Mouse (Mus musculus): ENCODE measurements at regions not wholly inside any gene's neighbourhood (a gene's known extent, or its start where the extent isn't known, plus 50 kb on each side); places are given as distances from the start of the nearest gene placed in this dataset.

DNA sequence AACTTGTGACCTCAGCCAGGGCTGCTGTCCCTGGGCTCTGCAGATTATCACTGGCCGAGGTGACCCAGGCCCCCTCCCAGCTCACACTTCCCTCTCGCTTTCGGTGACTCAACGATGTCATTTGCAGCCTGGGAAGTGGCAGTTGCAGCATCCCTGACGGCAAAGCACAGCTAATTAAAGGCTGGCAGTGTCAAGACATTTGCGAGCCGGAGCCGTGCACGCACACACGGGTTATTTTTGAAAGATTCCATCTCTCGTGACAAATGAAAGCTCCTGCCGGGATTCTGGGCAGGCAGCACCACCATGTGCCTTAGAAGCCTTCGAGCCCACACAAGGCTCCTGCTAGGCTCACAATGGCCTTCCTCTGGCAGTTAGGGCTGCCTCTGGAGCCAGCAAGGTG, 164.7 kb upstream of the A430005L14Rik start:
- H3K9me3 ChIP-seq (ENCODE audit: control insufficient read depth, low read length): no peaks in the 10 kb centered on the region
- H3K27me3 ChIP-seq (replicated peaks; ENCODE audit: control insufficient read depth, insufficient read depth, low read length): no peaks in the 10 kb centered on the region
- H3K4me3 ChIP-seq (ENCODE audit: low read depth, low read length): no peak overlapping the region
- 39% methylated on average over 13 of the region's 13 CpGs for WGBS
- ATAC-seq (ENCODE audit: low read depth) (no peak), DNase-seq (ENCODE audit: low spot score) (no peak)
- no peak overlapping the region for H3K27ac ChIP-seq (replicated peaks; ENCODE audit: low read depth, low read length)
- H3K4me2 ChIP-seq (ENCODE audit: low read depth, low read length): no peak overlapping the region
- no peaks in the 10 kb centered on the region for H3K4me1 ChIP-seq (ENCODE audit: control insufficient read depth, insufficient read depth, low read length)
- H3K36me3 ChIP-seq (ENCODE audit: control insufficient read depth, insufficient read depth, low read length): no peaks in the 10 kb centered on the region
- H3K9ac ChIP-seq (ENCODE audit: low read depth, low read length): no peak overlapping the region

DNA sequence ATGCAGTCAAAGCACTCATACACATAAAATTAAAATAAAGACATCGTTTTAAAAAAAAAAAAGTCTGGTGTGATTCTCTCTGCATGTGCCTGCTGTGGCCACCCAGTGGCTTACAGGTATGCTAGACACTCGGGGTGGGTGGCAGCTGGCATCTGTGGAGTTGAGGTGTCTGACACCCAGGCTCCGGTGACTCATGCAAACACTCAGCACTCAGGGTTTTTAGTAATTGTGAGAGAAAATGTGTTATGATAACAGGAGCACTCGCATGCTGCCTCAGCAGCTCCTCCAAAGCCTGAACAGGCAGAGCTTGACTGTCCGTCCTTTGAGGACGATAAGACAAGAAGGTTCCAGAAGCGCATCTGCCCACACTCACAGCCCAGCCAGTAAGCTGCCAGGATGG, 159.0 kb upstream of the A430005L14Rik start:
- H3K9me3 ChIP-seq (ENCODE audit: control insufficient read depth, low read length): no peaks in the 10 kb centered on the region
- no peak overlapping the region for H3K27ac ChIP-seq (replicated peaks; ENCODE audit: low read depth, low read length)
- no peak for ATAC-seq (ENCODE audit: low read depth)
- no peaks in the 10 kb centered on the region for H3K36me3 ChIP-seq (ENCODE audit: control insufficient read depth, insufficient read depth, low read length)
- WGBS: 81% methylated on average over 7 of the region's 7 CpGs
- no peak overlapping the region for H3K9ac ChIP-seq (ENCODE audit: low read depth, low read length)
- no peak for DNase-seq (ENCODE audit: low spot score)
- no peak overlapping the region for H3K4me3 ChIP-seq (ENCODE audit: low read depth, low read length)
- H3K4me1 ChIP-seq (ENCODE audit: control insufficient read depth, insufficient read depth, low read length): no peaks in the 10 kb centered on the region
- no peaks in the 10 kb centered on the region for H3K27me3 ChIP-seq (replicated peaks; ENCODE audit: control insufficient read depth, insufficient read depth, low read length)
- no peak overlapping the region for H3K4me2 ChIP-seq (ENCODE audit: low read depth, low read length)

DNA sequence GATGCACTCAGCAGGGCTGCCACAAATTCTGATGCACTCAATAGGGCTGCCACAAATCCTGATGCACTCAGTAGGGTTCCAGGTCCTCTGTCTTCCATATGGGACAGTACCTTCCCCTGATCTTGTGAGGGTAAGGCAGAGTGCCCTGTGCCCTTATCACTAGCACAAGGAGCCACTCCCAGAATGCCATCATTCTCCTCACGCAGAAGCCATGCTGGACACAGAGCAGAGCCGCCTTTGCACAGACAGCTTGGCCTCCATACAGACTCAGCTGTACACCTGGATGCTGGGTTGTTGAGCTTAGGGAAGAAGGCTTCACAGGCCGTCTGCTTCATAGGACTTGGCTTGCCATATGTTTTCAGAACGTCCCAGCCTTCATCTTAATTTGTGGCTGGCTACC, 151.3 kb upstream of the A430005L14Rik start:
- peaks cover 16% of the 10 kb centered on the region; the same call in 1 of the 2 replicates for H3K27me3 ChIP-seq (replicated peaks; ENCODE audit: control insufficient read depth, insufficient read depth, low read length)
- 26% methylated on average over 4 of the region's 4 CpGs for WGBS
- H3K36me3 ChIP-seq (ENCODE audit: control insufficient read depth, insufficient read depth, low read length): no peaks in the 10 kb centered on the region
- ATAC-seq (ENCODE audit: low read depth) (no peak), DNase-seq (ENCODE audit: low spot score) (no peak)
- H3K4me1 ChIP-seq (ENCODE audit: control insufficient read depth, insufficient read depth, low read length): no peaks in the 10 kb centered on the region
- H3K27ac ChIP-seq (replicated peaks; ENCODE audit: low read depth, low read length): no peak overlapping the region
- H3K4me2 ChIP-seq (ENCODE audit: low read depth, low read length): no peak overlapping the region
- H3K4me3 ChIP-seq (ENCODE audit: low read depth, low read length): no peak overlapping the region
- H3K9me3 ChIP-seq (ENCODE audit: control insufficient read depth, low read length): no peaks in the 10 kb centered on the region
- H3K9ac ChIP-seq (ENCODE audit: low read depth, low read length): no peak overlapping the region; the same call in 1 of the 2 replicates

DNA sequence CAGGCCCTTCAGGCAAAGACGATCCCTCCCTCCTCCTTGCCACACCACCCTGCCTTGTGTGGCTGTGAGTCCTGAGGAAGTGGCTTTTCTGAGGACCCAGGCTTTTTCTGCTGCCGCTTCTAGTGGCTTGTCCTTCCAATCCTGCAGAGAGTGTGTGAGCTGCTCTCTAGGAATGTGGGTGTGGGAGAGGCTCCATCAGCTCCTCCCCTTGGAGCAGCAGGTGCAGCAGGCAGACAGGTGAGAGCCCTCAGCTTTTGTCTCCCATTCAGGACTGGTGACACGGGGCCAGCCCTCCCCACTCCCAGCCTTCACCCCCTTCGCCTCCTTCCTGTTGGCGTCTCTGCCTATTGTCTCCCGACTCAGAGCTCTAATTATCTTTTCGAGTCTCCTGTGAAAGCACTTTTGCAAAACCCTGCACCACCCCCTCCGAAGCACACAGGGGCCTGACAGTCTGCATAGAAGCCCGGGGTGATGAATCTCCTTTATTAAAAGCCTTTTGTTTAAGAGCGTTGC, 150.8 kb upstream of the A430005L14Rik start:
- Histone ChIP-seq H3K4me1 (ENCODE audit: control insufficient read depth, insufficient read depth, low read length) (no peaks in the 10 kb centered on the region), H3K4me3 (ENCODE audit: low read depth, low read length) (no peak overlapping the region), H3K27ac (replicated peaks; ENCODE audit: low read depth, low read length) (no peak overlapping the region), H3K9ac (ENCODE audit: low read depth, low read length) (no peak overlapping the region; the same call in 1 of the 2 replicates), H3K27me3 (replicated peaks; ENCODE audit: control insufficient read depth, insufficient read depth, low read length) (peaks cover 16% of the 10 kb centered on the region; the same call in 1 of the 2 replicates), H3K4me2 (ENCODE audit: low read depth, low read length) (peak overlapping the region; percentile 10; the same call in 1 of the 2 replicates), H3K9me3 (ENCODE audit: control insufficient read depth, low read length) (no peaks in the 10 kb centered on the region), H3K36me3 (ENCODE audit: control insufficient read depth, insufficient read depth, low read length) (no peaks in the 10 kb centered on the region)
- ATAC-seq (ENCODE audit: low read depth): peak; percentile 91
- 7% methylated on average over 10 of the region's 10 CpGs for WGBS
- DNase-seq (ENCODE audit: low spot score): peak; percentile 69

DNA sequence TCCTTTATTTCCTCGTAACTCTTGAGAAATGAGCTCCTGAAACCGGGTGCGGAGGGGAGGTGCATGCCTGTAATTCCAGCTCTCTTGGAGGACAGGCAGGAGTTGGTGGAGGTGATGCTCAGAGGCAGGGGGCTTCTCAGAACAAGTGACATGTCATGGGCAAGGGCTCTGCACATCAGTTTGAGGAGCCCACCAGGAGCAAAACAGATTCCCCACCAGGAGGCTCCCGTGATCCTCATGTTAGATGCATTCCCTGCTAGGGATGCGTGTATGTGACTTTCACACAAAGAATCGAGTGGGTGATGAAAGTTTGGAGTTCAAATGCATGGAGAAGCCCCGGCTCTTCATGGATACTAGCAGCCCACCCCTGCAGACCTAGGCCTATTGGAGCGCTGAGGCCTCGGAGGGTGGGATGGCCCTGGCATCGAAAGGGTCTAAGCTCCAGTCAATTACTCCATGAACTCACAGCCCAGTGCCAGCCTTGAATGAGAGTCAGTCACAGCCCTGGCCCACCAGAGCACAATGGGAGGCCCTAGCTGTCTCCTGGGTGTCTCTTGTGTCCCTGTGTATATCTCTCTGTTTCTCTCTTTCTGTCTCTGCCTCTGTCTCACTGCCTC, 150.1 kb upstream of the A430005L14Rik start:
- H3K4me3 ChIP-seq (ENCODE audit: low read depth, low read length): no peak overlapping the region
- no peak overlapping the region for H3K9ac ChIP-seq (ENCODE audit: low read depth, low read length)
- no peaks in the 10 kb centered on the region for H3K4me1 ChIP-seq (ENCODE audit: control insufficient read depth, insufficient read depth, low read length)
- H3K36me3 ChIP-seq (ENCODE audit: control insufficient read depth, insufficient read depth, low read length): no peaks in the 10 kb centered on the region
- H3K27me3 ChIP-seq (replicated peaks; ENCODE audit: control insufficient read depth, insufficient read depth, low read length): peaks cover 16% of the 10 kb centered on the region; the same call in 1 of the 2 replicates
- peak overlapping the region; percentile 10; the same call in 1 of the 2 replicates for H3K4me2 ChIP-seq (ENCODE audit: low read depth, low read length)
- H3K27ac ChIP-seq (replicated peaks; ENCODE audit: low read depth, low read length): no peak overlapping the region
- ATAC-seq (ENCODE audit: low read depth): peak; percentile 51; the same call in 1 of the 2 replicates
- 29% methylated on average over 10 of the region's 10 CpGs for WGBS
- peak; percentile 38 for DNase-seq (ENCODE audit: low spot score)
- no peaks in the 10 kb centered on the region for H3K9me3 ChIP-seq (ENCODE audit: control insufficient read depth, low read length)

DNA sequence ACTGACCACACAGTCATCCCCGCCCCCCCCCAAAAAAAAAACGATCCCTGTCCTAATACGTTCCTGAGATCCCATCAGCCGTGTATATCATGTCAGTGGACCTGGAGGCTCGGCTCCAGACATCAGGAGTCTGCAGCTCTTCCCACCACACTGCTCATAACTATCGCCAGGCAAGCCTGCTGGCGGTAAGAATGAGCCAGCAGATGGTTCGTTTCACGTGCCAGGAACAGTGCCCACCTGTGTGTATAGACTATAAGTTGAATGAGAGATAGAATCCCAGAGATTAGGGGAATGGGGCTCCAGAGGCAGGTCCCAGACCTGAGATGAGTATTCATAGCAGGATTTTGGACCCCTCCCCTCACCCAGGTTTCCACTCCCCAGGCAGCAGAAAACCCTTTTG, 144.2 kb upstream of the A430005L14Rik start:
- Histone ChIP-seq H3K4me1 (ENCODE audit: control insufficient read depth, insufficient read depth, low read length) (no peaks in the 10 kb centered on the region), H3K4me3 (ENCODE audit: low read depth, low read length) (no peak overlapping the region), H3K36me3 (ENCODE audit: control insufficient read depth, insufficient read depth, low read length) (no peaks in the 10 kb centered on the region), H3K9ac (ENCODE audit: low read depth, low read length) (no peak overlapping the region), H3K9me3 (ENCODE audit: control insufficient read depth, low read length) (no peaks in the 10 kb centered on the region), H3K27me3 (replicated peaks; ENCODE audit: control insufficient read depth, insufficient read depth, low read length) (no peaks in the 10 kb centered on the region), H3K4me2 (ENCODE audit: low read depth, low read length) (no peak overlapping the region), H3K27ac (replicated peaks; ENCODE audit: low read depth, low read length) (no peak overlapping the region)
- no peak for DNase-seq (ENCODE audit: low spot score)
- WGBS: 89% methylated on average over 9 of the region's 9 CpGs
- ATAC-seq (ENCODE audit: low read depth): no peak

DNA sequence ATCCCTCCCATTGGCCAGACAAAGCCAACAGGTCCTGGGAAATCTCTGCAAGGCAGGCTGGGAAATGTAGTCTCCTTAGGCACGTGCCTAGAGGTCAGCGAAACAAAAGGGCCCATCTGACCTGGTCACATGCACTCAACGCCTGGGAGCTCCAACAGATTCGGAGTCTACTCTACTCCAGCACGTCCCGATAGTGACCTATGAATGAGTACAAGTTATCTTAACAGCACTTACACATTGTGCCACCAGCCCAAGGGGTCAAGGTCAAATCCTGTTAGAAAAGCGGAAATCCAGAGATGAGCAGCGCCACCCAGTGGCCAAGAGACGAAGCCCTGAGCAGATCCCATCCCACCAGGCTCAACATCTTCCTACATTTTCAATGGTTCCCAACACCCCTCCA, 129.1 kb upstream of the A430005L14Rik start:
- no peak overlapping the region for H3K4me2 ChIP-seq (ENCODE audit: low read depth, low read length)
- H3K27ac ChIP-seq (replicated peaks; ENCODE audit: low read depth, low read length): no peak overlapping the region
- H3K4me3 ChIP-seq (ENCODE audit: low read depth, low read length): no peak overlapping the region
- 41% methylated on average over 9 of the region's 9 CpGs for WGBS
- H3K9me3 ChIP-seq (ENCODE audit: control insufficient read depth, low read length): no peaks in the 10 kb centered on the region
- H3K27me3 ChIP-seq (replicated peaks; ENCODE audit: control insufficient read depth, insufficient read depth, low read length): no peaks in the 10 kb centered on the region
- H3K9ac ChIP-seq (ENCODE audit: low read depth, low read length): no peak overlapping the region
- H3K4me1 ChIP-seq (ENCODE audit: control insufficient read depth, insufficient read depth, low read length): no peaks in the 10 kb centered on the region
- DNase-seq (ENCODE audit: low spot score) (no peak), ATAC-seq (ENCODE audit: low read depth) (no peak)
- H3K36me3 ChIP-seq (ENCODE audit: control insufficient read depth, insufficient read depth, low read length): no peaks in the 10 kb centered on the region

DNA sequence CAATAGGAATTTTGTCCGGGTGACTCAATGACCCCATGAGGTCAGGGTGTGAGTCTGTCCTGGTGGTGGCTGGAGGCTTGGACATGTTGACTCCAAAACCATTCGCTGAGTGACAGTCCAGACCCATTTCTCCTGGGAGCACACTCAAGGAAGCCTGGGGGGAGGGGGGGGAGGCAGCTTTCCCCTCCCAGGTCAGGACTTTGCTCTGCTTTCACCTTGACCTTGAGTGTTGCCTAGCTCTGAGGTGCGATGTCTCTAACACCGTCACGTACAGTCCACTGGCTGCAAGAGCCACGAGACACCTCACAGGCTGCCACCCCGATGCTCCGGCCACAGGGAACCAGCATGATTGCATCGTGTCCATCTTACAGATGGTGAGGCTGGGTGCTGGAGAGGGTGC, 127.3 kb upstream of the A430005L14Rik start:
- no peak for ATAC-seq (ENCODE audit: low read depth)
- no peak overlapping the region for H3K27ac ChIP-seq (replicated peaks; ENCODE audit: low read depth, low read length)
- DNase-seq (ENCODE audit: low spot score): no peak
- no peaks in the 10 kb centered on the region for H3K9me3 ChIP-seq (ENCODE audit: control insufficient read depth, low read length)
- H3K9ac ChIP-seq (ENCODE audit: low read depth, low read length): no peak overlapping the region
- H3K4me1 ChIP-seq (ENCODE audit: control insufficient read depth, insufficient read depth, low read length): no peaks in the 10 kb centered on the region
- no peaks in the 10 kb centered on the region for H3K36me3 ChIP-seq (ENCODE audit: control insufficient read depth, insufficient read depth, low read length)
- no peaks in the 10 kb centered on the region for H3K27me3 ChIP-seq (replicated peaks; ENCODE audit: control insufficient read depth, insufficient read depth, low read length)
- H3K4me3 ChIP-seq (ENCODE audit: low read depth, low read length): no peak overlapping the region
- H3K4me2 ChIP-seq (ENCODE audit: low read depth, low read length): no peak overlapping the region
- 94% methylated on average over 9 of the region's 9 CpGs for WGBS

DNA sequence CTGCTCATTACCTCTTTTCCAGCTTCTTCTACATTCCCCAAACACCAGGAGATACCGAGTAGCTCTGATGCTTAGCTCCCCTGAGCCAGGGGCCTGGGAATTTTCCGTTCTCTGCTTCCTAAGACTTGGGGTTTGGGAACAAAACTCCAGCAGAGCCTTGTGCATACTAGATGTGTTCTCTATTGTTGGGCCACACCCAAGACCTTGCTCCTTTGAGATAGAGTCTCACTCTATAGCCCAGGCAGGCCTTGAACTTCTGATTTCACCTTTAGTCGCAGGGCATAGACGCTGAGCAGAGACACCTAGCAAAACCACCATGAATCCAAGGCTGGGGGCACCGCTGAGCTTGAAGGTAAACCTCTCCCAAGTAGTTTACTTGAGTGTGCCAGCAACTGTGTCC, 126.5 kb upstream of the A430005L14Rik start:
- 85% methylated on average over 5 of the region's 5 CpGs for WGBS
- H3K9me3 ChIP-seq (ENCODE audit: control insufficient read depth, low read length): no peaks in the 10 kb centered on the region
- DNase-seq (ENCODE audit: low spot score) (no peak), ATAC-seq (ENCODE audit: low read depth) (no peak)
- H3K4me2 ChIP-seq (ENCODE audit: low read depth, low read length): no peak overlapping the region
- no peak overlapping the region for H3K4me3 ChIP-seq (ENCODE audit: low read depth, low read length)
- no peaks in the 10 kb centered on the region for H3K36me3 ChIP-seq (ENCODE audit: control insufficient read depth, insufficient read depth, low read length)
- no peaks in the 10 kb centered on the region for H3K27me3 ChIP-seq (replicated peaks; ENCODE audit: control insufficient read depth, insufficient read depth, low read length)
- H3K27ac ChIP-seq (replicated peaks; ENCODE audit: low read depth, low read length): no peak overlapping the region
- H3K4me1 ChIP-seq (ENCODE audit: control insufficient read depth, insufficient read depth, low read length): no peaks in the 10 kb centered on the region
- H3K9ac ChIP-seq (ENCODE audit: low read depth, low read length): no peak overlapping the region

All from embryonic facial prominence, embryonic 14.5 days (tissue).